Mouse (Mus musculus) kidney, postnatal 10 days (tissue): Measurements from ENCODE around the gene Igf2bp1.

Source experiments
- DNase-seq: peaks from one replicate; pipeline ENCODE4 v3.0.0; 2021; ENCODE audit warnings: mixed read lengths

The Igf2bp1 gene

GRCm38 (mm10) chr11:96005403-96006271, at the start of gene Igf2bp1:
Gene Igf2bp1 (minus strand): TSS chr11:96005940.
- peak; percentile 66 for DNase-seq

- no peak for DNase-seq
These were observed 45.1 kb upstream of the Igf2bp1 start for GRCm38 (mm10) chr11:96050854-96051253.

GRCm38 (mm10) chr11:96049939-96050338, 44.2 kb upstream of the Igf2bp1 start:
- no peak for DNase-seq

GRCm38 (mm10) chr11:96047469-96048373, 42.0 kb upstream of the Igf2bp1 start:
- DNase-seq, result no peak

- no peak for DNase-seq
These were observed 41.1 kb upstream of the Igf2bp1 start for GRCm38 (mm10) chr11:96046793-96047192.

- no peak for DNase-seq
These were observed 40.3 kb upstream of the Igf2bp1 start for GRCm38 (mm10) chr11:96046028-96046427.

GRCm38 (mm10) chr11:96044803-96045567, 39.2 kb upstream of the Igf2bp1 start:
- no peak for DNase-seq

- no peak for DNase-seq
These were observed 32.8 kb upstream of the Igf2bp1 start for GRCm38 (mm10) chr11:96038560-96038959.

- DNase-seq, result no peak
These were observed 31.8 kb upstream of the Igf2bp1 start for GRCm38 (mm10) chr11:96037499-96037898.

- DNase-seq, result peak; percentile 31
These were observed 29.4 kb upstream of the Igf2bp1 start for GRCm38 (mm10) chr11:96035133-96035532.

GRCm38 (mm10) chr11:96034596-96035052, 28.9 kb upstream of the Igf2bp1 start, which contains the start of gene Snf8:
Gene Snf8 (plus strand): TSS chr11:96034885.
- peak; percentile 98 for DNase-seq

- DNase-seq, result no peak
These were observed 28.4 kb upstream of the Igf2bp1 start for GRCm38 (mm10) chr11:96034116-96034515.

- DNase-seq, result no peak
These were observed 27.5 kb upstream of the Igf2bp1 start for GRCm38 (mm10) chr11:96033264-96033663.

GRCm38 (mm10) chr11:96031701-96032100, 26.0 kb upstream of the Igf2bp1 start:
- no peak for DNase-seq

- peak; percentile 45 for DNase-seq
These were observed 24.8 kb upstream of the Igf2bp1 start for GRCm38 (mm10) chr11:96030571-96030970.

GRCm38 (mm10) chr11:96028130-96028529, 22.4 kb upstream of the Igf2bp1 start:
- DNase-seq, result no peak

GRCm38 (mm10) chr11:96020622-96021021, 14.9 kb upstream of the Igf2bp1 start:
- no peak for DNase-seq

- DNase-seq, result no peak
These were observed 12.2 kb upstream of the Igf2bp1 start for GRCm38 (mm10) chr11:96017941-96018351.

GRCm38 (mm10) chr11:96015421-96015820, 9.7 kb upstream of the Igf2bp1 start:
- DNase-seq, result no peak

GRCm38 (mm10) chr11:96011982-96012381, 6.2 kb upstream of the Igf2bp1 start:
- DNase-seq, result no peak

- DNase-seq, result no peak
These were observed 3.1 kb upstream of the Igf2bp1 start for GRCm38 (mm10) chr11:96008827-96009226.

GRCm38 (mm10) chr11:96007516-96008235, 1.9 kb upstream of the Igf2bp1 start:
- peak; percentile 31 for DNase-seq
